Mouse (Mus musculus) liver, embryonic 14.5 days (tissue): ENCODE results near the gene Gm20422.

Experiments used
- CTCF ChIP-seq: IDR thresholded peaks from 2 replicates; pipeline ENCODE4 v1.5.1; 2016; ENCODE audit warnings: antibody characterized with exemption, low read depth, control low read depth
- EP300 ChIP-seq: IDR thresholded peaks from 2 replicates; pipeline ENCODE4 v1.6.1; 2016; ENCODE audit warnings: antibody characterized with exemption, low read depth

- no peak for TF ChIP-seq CTCF
- TF ChIP-seq EP300 = no peak
Observed at GRCm38 (mm10) chr8:69789731-69790130, 15.0 kb upstream of the Gm20422 start.
